Mouse (Mus musculus): ENCODE measurements around the gene Syn3. TPM values are rescaled to one million over a fixed set of nuclear protein-coding genes. Genes with fewer than 3 reads are reported as not detected.
A peak's percentile ranks its signal among the peaks of the same experiment; 100 is the strongest.
"Not testable (repeated sequence)": the region's sequence is repeated elsewhere in the genome, so short reads cannot be mapped to it uniquely, and the experiment has no call there.

Syn3 gene
- polyA plus RNA-seq, 1 experiment from 2014 or later = 3.7 TPM

DNA sequence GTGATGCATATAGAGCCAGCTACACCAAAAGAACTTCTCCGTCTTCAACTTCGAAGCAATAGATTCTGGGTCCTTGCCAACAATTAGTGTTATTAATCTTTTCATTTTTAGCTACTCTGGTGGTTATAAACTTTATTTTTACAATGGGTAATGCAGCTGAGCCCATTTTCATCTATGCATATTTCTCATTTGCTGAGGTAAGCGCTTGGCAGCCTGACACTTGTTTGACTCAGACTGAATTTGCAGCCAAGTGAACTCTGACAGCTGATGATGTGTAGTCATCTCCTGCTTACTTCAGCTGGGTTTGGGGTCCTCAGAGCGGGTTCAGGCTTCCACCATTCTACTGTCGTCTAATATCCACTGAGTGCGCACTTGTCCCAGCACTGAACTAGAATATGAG, 369.6 kb downstream of the Syn3 start:
- Histone ChIP-seq H3K9ac (ENCODE audit: low read length) (no peak overlapping the region), H3K36me3 (ENCODE audit: control insufficient read depth, insufficient read depth, low read length) (no peaks in the 10 kb centered on the region), H3K27me3 (replicated peaks; ENCODE audit: control insufficient read depth, insufficient read depth, low read length) (no peaks in the 10 kb centered on the region), H3K4me2 (ENCODE audit: low read length) (no peak overlapping the region), H3K27ac (ENCODE audit: low read depth) (no peak overlapping the region), H3K9me3 (ENCODE audit: control insufficient read depth, low read length) (no peaks in the 10 kb centered on the region), H3K4me1 (replicated peaks; ENCODE audit: control insufficient read depth, insufficient read depth, low read length) (no peaks in the 10 kb centered on the region), H3K4me3 (ENCODE audit: low read depth, low read length) (no peak overlapping the region)
- WGBS = 81% methylated on average over 6 of the region's 6 CpGs
- ATAC-seq (replicated peaks; ENCODE audit: low FRiP score, low TSS enrichment, low read depth) (no peak), DNase-seq (ENCODE audit: low spot score) (no peak)

DNA sequence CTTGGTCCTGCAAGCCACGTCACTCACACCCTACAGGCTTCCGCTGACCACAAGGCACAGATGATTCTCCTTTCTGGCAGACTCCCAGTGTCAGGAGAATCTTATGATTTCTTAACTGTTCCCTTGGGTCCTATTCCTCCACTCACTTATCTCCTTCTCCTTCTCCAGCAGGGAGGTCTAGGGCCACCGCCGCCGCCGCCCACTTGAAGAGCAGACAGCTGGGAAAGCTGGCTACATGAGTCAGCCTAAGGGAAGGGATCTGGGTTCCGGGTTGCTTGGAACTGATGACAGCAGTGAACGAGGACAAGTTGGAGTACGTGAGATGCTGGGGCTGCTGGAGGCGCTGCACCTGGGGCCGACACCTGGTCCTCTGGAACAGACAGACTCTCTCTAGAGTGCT, 372.2 kb downstream of the Syn3 start:
- no peaks in the 10 kb centered on the region for H3K4me1 ChIP-seq (replicated peaks; ENCODE audit: control insufficient read depth, insufficient read depth, low read length)
- H3K27me3 ChIP-seq (replicated peaks; ENCODE audit: control insufficient read depth, insufficient read depth, low read length) = no peaks in the 10 kb centered on the region
- no peak overlapping the region for H3K9ac ChIP-seq (ENCODE audit: low read length)
- no peak overlapping the region for H3K4me3 ChIP-seq (ENCODE audit: low read depth, low read length)
- no peak overlapping the region for H3K27ac ChIP-seq (ENCODE audit: low read depth)
- DNase-seq (ENCODE audit: low spot score) = no peak
- no peaks in the 10 kb centered on the region for H3K9me3 ChIP-seq (ENCODE audit: control insufficient read depth, low read length)
- WGBS = 84% methylated on average over 11 of the region's 11 CpGs
- no peaks in the 10 kb centered on the region for H3K36me3 ChIP-seq (ENCODE audit: control insufficient read depth, insufficient read depth, low read length)
- no peak for ATAC-seq (replicated peaks; ENCODE audit: low FRiP score, low TSS enrichment, low read depth)
- H3K4me2 ChIP-seq (ENCODE audit: low read length) = no peak overlapping the region

- DNase-seq (ENCODE audit: low spot score) (no peak), ATAC-seq (replicated peaks; ENCODE audit: low FRiP score, low TSS enrichment, low read depth) (no peak)
- Histone ChIP-seq H3K9me3 (ENCODE audit: control insufficient read depth, low read length) (no peaks in the 10 kb centered on the region), H3K4me2 (ENCODE audit: low read length) (no peak overlapping the region), H3K27me3 (replicated peaks; ENCODE audit: control insufficient read depth, insufficient read depth, low read length) (no peaks in the 10 kb centered on the region), H3K9ac (ENCODE audit: low read length) (no peak overlapping the region), H3K4me1 (replicated peaks; ENCODE audit: control insufficient read depth, insufficient read depth, low read length) (no peaks in the 10 kb centered on the region), H3K27ac (ENCODE audit: low read depth) (no peak overlapping the region), H3K4me3 (ENCODE audit: low read depth, low read length) (no peak overlapping the region), H3K36me3 (ENCODE audit: control insufficient read depth, insufficient read depth, low read length) (no peaks in the 10 kb centered on the region)
- WGBS = 90% methylated on average over 2 of the region's 2 CpGs
Observed at GRCm38 (mm10) chr10:86125421-86125820, 373.3 kb downstream of the Syn3 start.

GRCm38 (mm10) chr10:86124115-86124514, 374.6 kb downstream of the Syn3 start:
- DNase-seq (ENCODE audit: low spot score) (no peak), ATAC-seq (replicated peaks; ENCODE audit: low FRiP score, low TSS enrichment, low read depth) (no peak)
- WGBS = 54% methylated on average over 4 of the region's 4 CpGs
- no peaks in the 10 kb centered on the region for H3K4me1 ChIP-seq (replicated peaks; ENCODE audit: control insufficient read depth, insufficient read depth, low read length)
- no peaks in the 10 kb centered on the region for H3K36me3 ChIP-seq (ENCODE audit: control insufficient read depth, insufficient read depth, low read length)
- H3K4me2 ChIP-seq (ENCODE audit: low read length) = no peak overlapping the region
- H3K9me3 ChIP-seq (ENCODE audit: control insufficient read depth, low read length) = no peaks in the 10 kb centered on the region
- H3K27me3 ChIP-seq (replicated peaks; ENCODE audit: control insufficient read depth, insufficient read depth, low read length) = no peaks in the 10 kb centered on the region
- H3K27ac ChIP-seq (ENCODE audit: low read depth) = no peak overlapping the region
- no peak overlapping the region for H3K9ac ChIP-seq (ENCODE audit: low read length)
- H3K4me3 ChIP-seq (ENCODE audit: low read depth, low read length) = no peak overlapping the region

DNA sequence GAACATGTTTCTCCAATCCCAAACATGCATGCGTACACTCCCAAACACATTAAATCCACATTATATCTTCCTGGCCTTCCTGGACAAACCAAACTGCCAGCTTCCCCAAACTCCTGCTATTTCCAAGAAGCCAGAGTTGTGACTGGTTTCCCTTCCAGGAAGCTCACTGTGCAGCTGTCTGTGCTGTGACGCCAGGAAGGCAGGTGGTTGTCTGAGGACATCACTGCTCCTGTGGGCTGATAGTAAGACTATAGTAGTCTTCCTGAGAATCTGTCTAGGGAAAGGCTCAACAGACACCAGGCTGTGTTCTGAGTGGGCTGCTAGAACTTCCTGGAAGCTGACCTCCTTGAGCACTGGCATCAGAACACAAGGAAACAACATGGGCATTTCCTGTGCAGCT, 375.5 kb downstream of the Syn3 start:
- 78% methylated on average over 2 of the region's 2 CpGs for WGBS
- Histone ChIP-seq H3K27me3 (replicated peaks; ENCODE audit: control insufficient read depth, insufficient read depth, low read length) (no peaks in the 10 kb centered on the region), H3K4me2 (ENCODE audit: low read length) (no peak overlapping the region), H3K4me3 (ENCODE audit: low read depth, low read length) (no peak overlapping the region), H3K27ac (ENCODE audit: low read depth) (no peak overlapping the region), H3K9me3 (ENCODE audit: control insufficient read depth, low read length) (no peaks in the 10 kb centered on the region), H3K4me1 (replicated peaks; ENCODE audit: control insufficient read depth, insufficient read depth, low read length) (no peaks in the 10 kb centered on the region), H3K36me3 (ENCODE audit: control insufficient read depth, insufficient read depth, low read length) (no peaks in the 10 kb centered on the region), H3K9ac (ENCODE audit: low read length) (no peak overlapping the region)
- DNase-seq (ENCODE audit: low spot score) (no peak), ATAC-seq (replicated peaks; ENCODE audit: low FRiP score, low TSS enrichment, low read depth) (no peak)

DNA sequence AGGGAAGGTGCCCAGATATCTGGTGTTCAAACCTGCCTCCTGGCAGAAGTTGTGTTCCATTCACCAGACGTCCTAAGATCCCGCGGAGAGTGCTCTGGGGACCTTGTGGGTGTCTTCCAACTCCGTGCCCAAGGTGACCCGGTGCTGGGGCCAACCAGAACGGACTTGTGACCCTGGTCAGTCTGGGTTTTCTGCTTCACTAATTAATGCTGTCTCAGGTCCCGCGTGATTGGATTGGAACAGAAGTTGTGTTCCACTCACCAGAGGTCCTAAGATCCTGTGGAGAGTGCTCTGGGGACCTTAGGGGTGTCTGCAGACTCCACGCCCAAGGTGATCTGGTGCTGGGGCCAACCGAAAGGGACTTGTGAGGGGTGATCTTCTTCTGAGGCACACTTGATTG, 376.2 kb downstream of the Syn3 start:
- not testable (repeated sequence) for H3K4me2 ChIP-seq (ENCODE audit: low read length); H3K27me3 ChIP-seq (replicated peaks; ENCODE audit: control insufficient read depth, insufficient read depth, low read length); H3K4me1 ChIP-seq (replicated peaks; ENCODE audit: control insufficient read depth, insufficient read depth, low read length); ATAC-seq (replicated peaks; ENCODE audit: low FRiP score, low TSS enrichment, low read depth); H3K4me3 ChIP-seq (ENCODE audit: low read depth, low read length); H3K9ac ChIP-seq (ENCODE audit: low read length); H3K36me3 ChIP-seq (ENCODE audit: control insufficient read depth, insufficient read depth, low read length); DNase-seq (ENCODE audit: low spot score); H3K27ac ChIP-seq (ENCODE audit: low read depth); H3K9me3 ChIP-seq (ENCODE audit: control insufficient read depth, low read length)
- WGBS = 92% methylated on average over 10 of the region's 10 CpGs

- WGBS = 76% methylated on average over 2 of the region's 2 CpGs
- Histone ChIP-seq H3K4me2 (ENCODE audit: low read length) (no peak overlapping the region), H3K9me3 (ENCODE audit: control insufficient read depth, low read length) (no peaks in the 10 kb centered on the region), H3K36me3 (ENCODE audit: control insufficient read depth, insufficient read depth, low read length) (no peaks in the 10 kb centered on the region), H3K27ac (ENCODE audit: low read depth) (no peak overlapping the region), H3K4me3 (ENCODE audit: low read depth, low read length) (no peak overlapping the region), H3K27me3 (replicated peaks; ENCODE audit: control insufficient read depth, insufficient read depth, low read length) (no peaks in the 10 kb centered on the region), H3K9ac (ENCODE audit: low read length) (no peak overlapping the region), H3K4me1 (replicated peaks; ENCODE audit: control insufficient read depth, insufficient read depth, low read length) (no peaks in the 10 kb centered on the region)
- no peak for ATAC-seq (replicated peaks; ENCODE audit: low FRiP score, low TSS enrichment, low read depth)
- no peak for DNase-seq (ENCODE audit: low spot score)
Observed at GRCm38 (mm10) chr10:86116268-86116667, 382.4 kb downstream of the Syn3 start.

GRCm38 (mm10) chr10:86114431-86114848, 384.3 kb downstream of the Syn3 start:
- Histone ChIP-seq H3K36me3 (ENCODE audit: control insufficient read depth, insufficient read depth, low read length) (no peaks in the 10 kb centered on the region), H3K9ac (ENCODE audit: low read length) (no peak overlapping the region), H3K27ac (ENCODE audit: low read depth) (no peak overlapping the region), H3K4me2 (ENCODE audit: low read length) (no peak overlapping the region), H3K27me3 (replicated peaks; ENCODE audit: control insufficient read depth, insufficient read depth, low read length) (no peaks in the 10 kb centered on the region), H3K9me3 (ENCODE audit: control insufficient read depth, low read length) (no peaks in the 10 kb centered on the region), H3K4me1 (replicated peaks; ENCODE audit: control insufficient read depth, insufficient read depth, low read length) (no peaks in the 10 kb centered on the region), H3K4me3 (ENCODE audit: low read depth, low read length) (no peak overlapping the region)
- no peak for ATAC-seq (replicated peaks; ENCODE audit: low FRiP score, low TSS enrichment, low read depth)
- WGBS = 69% methylated on average over 5 of the region's 5 CpGs
- DNase-seq (ENCODE audit: low spot score) = no peak

- Histone ChIP-seq H3K9ac (ENCODE audit: low read length) (no peak overlapping the region), H3K27me3 (replicated peaks; ENCODE audit: control insufficient read depth, insufficient read depth, low read length) (no peaks in the 10 kb centered on the region), H3K4me1 (replicated peaks; ENCODE audit: control insufficient read depth, insufficient read depth, low read length) (no peaks in the 10 kb centered on the region), H3K4me3 (ENCODE audit: low read depth, low read length) (no peak overlapping the region), H3K9me3 (ENCODE audit: control insufficient read depth, low read length) (no peaks in the 10 kb centered on the region), H3K4me2 (ENCODE audit: low read length) (no peak overlapping the region), H3K36me3 (ENCODE audit: control insufficient read depth, insufficient read depth, low read length) (no peaks in the 10 kb centered on the region), H3K27ac (ENCODE audit: low read depth) (no peak overlapping the region)
- WGBS = 88% methylated on average over 4 of the region's 4 CpGs
- DNase-seq (ENCODE audit: low spot score) = peak; percentile 16
- no peak for ATAC-seq (replicated peaks; ENCODE audit: low FRiP score, low TSS enrichment, low read depth)
Observed at GRCm38 (mm10) chr10:86108797-86109196, 389.9 kb downstream of the Syn3 start.
